Mouse (Mus musculus) retina, embryonic 14.5 days (tissue): ENCODE results near the gene Tmem218.

Experiments used
- DNase-seq: peaks from one replicate; pipeline ENCODE4 v3.0.0-alpha.2; 2015; ENCODE audit warnings: low spot score

The Tmem218 gene

GRCm38 (mm10) chr9:37207929-37208411 is at the start of gene Tmem218:
Gene Tmem218 (plus strand): TSS chr9:37208223.
- peak; percentile 100 for DNase-seq

- no peak for DNase-seq
Observed at GRCm38 (mm10) chr9:37160686-37161085, 47.3 kb upstream of the Tmem218 start.

DNA sequence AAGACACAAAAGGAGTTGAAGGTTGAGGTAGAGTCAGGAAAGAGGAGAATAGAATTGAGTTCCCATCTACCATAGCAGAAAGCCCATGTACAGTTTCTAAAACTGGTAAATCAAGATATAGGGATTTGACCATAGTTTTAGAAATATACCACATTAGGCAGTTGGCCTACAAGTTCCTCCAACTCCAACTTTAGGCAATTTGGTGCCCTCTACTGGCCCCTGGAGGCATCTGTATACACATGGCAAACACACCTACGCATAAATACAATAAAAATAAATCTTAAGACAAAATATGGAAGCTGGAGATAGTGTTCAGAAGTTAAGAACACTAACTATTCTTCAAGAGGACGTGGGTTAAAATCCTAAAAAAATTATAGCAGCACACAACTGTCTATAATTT is 41.1 kb upstream of the Tmem218 start:
- peak; percentile 37 for DNase-seq

- no peak for DNase-seq
Observed at GRCm38 (mm10) chr9:37173376-37173775, 34.6 kb upstream of the Tmem218 start.

DNA sequence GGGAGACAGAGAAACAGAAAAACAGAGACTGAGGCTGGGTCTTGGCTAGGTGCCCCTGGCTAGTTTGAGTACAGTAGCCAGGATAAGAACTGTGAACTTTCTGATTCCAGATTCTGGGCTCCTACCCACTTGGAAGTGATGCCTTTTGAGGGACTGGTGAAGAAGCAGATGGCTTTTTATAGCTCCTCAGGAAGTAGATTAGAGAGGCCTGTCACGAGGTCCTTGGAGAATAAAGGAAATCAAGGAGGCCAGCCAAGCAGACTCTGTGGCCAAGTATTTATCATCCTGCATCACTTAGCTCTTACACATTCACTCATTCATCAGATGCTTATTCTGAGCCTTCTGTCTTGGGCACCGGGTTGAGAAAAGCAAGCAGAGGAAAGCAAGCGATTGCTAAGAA is 32.0 kb upstream of the Tmem218 start:
- no peak for DNase-seq

- DNase-seq: peak; percentile 88
Observed at GRCm38 (mm10) chr9:37177107-37177506, 30.9 kb upstream of the Tmem218 start.

GRCm38 (mm10) chr9:37177551-37177950 is 30.5 kb upstream of the Tmem218 start:
- DNase-seq: peak; percentile 50

DNA sequence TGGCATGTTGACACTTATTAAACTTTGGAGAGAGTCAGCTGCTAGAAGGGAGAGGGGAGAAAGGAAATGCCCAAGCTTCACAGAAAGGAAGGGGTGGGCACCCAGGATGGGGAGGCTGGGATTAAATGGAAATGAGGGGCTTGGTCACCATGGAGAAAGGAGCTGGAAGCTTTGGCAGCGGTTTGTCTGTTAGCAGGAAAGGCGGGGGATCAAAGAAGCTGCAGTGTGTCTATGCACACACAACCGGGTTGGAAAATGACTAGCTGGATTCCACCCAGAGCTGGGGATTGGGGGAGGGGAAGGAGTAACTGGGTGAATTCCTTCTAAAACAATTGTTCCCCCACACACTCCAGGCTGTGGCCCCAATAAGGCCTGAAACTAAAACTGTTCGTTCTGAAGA is 29.1 kb upstream of the Tmem218 start:
- DNase-seq: no peak

DNA sequence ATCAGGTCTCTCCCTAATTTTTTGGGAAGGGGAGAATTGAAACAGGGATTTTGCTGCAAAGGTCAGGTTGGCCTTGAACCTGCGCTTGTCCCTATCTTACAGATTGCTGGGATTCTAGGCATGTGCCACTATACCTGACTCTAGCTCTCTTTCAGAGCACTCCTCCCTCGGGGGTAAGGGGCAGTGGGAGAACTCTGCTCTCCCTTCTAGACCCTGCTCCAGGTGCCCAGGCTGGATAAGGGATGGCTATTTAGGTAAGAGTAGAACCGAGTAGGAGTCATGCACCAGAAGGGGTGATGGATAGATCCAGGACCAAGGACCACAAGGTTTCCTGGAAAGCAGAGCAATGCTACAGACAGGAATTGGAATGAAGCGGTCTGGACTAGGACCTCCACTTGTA is 28.4 kb upstream of the Tmem218 start:
- DNase-seq: no peak

- peak; percentile 46 for DNase-seq
Observed at GRCm38 (mm10) chr9:37181596-37181995, 26.4 kb upstream of the Tmem218 start.

DNA sequence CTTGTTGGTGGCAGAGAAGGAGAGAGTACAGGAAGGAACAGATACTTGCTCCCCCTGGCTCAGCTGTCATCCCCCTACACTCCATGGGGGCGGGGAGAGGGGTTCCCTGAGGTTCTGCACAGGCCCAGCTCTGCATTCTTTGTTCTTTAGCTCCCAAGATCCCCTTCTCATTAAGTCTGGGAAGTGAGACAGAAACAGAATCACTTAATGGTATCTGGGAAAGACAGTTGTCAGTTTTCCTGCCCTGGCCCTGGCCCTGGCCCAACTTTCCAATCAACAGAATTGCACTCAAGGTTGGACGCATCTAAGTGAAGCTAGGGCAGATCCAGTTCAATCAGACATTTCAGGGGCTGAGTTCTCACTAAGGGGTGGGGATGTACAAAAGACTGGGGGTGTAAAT is 24.8 kb upstream of the Tmem218 start:
- no peak for DNase-seq

- no peak for DNase-seq
Observed at GRCm38 (mm10) chr9:37187407-37187806, 20.6 kb upstream of the Tmem218 start.

GRCm38 (mm10) chr9:37188024-37188423 is 20.0 kb upstream of the Tmem218 start:
- no peak for DNase-seq

DNA sequence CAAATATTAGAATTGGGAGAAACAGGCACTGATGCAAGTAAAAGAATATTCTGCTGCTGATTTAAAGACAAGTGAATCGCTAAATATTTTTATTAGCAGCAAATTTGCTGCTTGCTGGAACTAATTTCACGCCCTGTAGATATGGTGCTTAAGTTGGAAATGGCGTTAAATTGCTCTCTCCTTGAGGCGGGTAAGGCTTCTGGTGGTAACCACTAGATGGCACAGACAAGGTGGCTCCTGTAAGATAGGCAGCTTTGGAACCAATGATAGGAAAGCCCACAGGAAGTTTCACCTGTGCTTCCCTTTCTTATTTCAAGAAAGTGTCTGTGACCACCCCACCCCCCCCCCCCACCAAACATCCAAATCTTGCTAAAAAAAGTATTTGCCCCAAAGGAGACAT is 11.0 kb upstream of the Tmem218 start:
- DNase-seq: no peak

DNA sequence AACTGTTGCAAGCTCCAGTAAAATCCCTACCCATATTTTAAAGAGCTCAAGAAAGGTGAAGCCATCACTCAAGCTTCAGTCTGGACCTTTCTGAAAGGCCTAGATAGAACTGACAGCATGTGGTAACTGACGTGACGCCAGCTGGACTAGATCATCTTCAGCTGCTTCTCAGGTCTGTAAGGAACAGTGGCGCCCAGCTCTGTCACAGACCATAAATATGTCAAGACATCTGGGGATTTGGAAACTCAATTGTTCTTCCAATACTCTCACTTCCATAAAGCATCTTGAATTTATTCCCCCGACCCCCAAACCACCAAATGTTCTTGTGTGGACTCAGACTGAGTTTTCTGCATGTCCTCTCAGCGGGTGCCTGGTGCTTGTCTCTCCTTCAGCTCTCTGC is 7.6 kb upstream of the Tmem218 start:
- no peak for DNase-seq

- no peak for DNase-seq
Observed at GRCm38 (mm10) chr9:37203884-37204283, 4.1 kb upstream of the Tmem218 start.

- no peak for DNase-seq
Observed at GRCm38 (mm10) chr9:37213060-37213738, 5.2 kb downstream of the Tmem218 start.

GRCm38 (mm10) chr9:37214327-37215060 is 6.5 kb downstream of the Tmem218 start:
- DNase-seq: no peak

DNA sequence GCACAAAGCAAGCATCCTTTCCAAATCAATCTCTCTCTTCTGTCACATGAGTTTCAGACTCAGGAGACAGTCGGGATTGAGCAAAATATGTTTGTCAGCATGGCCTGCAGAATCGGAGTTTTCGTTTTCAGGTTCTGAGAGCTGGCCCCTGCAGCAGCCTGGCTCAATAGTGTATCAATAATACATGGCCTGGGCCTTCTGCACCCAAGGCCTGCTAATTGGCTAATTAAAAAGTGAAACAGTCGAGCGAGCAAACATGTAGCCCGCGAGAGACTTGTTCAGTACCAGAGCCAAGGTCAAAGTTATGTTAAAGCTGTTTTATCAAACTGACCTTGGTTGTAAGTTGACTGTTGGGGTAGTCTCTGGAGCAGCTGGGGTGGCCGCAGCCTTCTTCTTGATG is 12.7 kb downstream of the Tmem218 start:
- no peak for DNase-seq

GRCm38 (mm10) chr9:37225581-37225980 is 17.6 kb downstream of the Tmem218 start:
- DNase-seq: no peak

DNA sequence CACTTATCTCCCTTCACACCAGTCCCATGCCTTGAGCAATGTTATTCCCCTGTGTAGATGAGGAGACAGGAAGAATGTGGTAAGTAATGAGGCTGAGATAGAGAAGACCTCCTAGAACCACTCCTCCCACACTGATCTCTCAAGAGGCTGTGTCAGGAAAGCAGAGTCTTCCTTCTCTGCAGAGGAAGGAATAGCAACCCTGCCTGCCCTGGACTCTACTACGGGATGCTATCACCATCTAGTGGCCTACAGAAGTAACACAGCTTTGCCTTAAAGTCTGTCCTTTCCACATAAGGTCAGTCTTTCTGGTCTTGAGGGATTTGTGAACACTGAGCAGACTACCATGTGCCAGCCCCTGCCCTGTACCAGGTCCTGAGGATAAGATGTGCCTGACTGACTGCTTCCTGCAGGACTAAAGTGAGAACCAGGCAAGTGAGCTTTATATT is 21.9 kb downstream of the Tmem218 start:
- peak; percentile 86 for DNase-seq

GRCm38 (mm10) chr9:37230486-37231195 is 22.6 kb downstream of the Tmem218 start:
- no peak for DNase-seq
